Mouse (Mus musculus) gastrocnemius, postnatal 4 days (tissue): ENCODE results near the gene Med17. TPM values are rescaled to one million over a fixed set of nuclear protein-coding genes. Genes with fewer than 3 reads are reported as not detected.
A peak's percentile ranks its signal among the peaks of the same experiment; 100 is the strongest.

Source experiments
- DNase-seq, 2 experiments: peaks; one replicate each; pipeline ENCODE4 v3.0.0; 2021 to 2022; ENCODE audit warnings: low spot score in 2 of 2, mixed read lengths in 2 of 2
- total RNA-seq, 2 experiments: library from RNA; stranded (reverse); gene quantifications; 2 replicates each; pipeline ENCODE4 v1.2.3; 2021

Gene Med17
- total RNA-seq, 2 experiments from 2014 or later, result 19.8 to 26.0 TPM

GRCm38 (mm10) chr9:15297112-15297511 lies 17.4 kb upstream of the Med17 start:
- DNase-seq, result no peak

- no peak for DNase-seq
Measured at GRCm38 (mm10) chr9:15289251-15289650, 9.5 kb upstream of the Med17 start.

- no peak for DNase-seq
Measured at GRCm38 (mm10) chr9:15288402-15288801, 8.7 kb upstream of the Med17 start.

GRCm38 (mm10) chr9:15287846-15288245 lies 8.1 kb upstream of the Med17 start:
- DNase-seq, result no peak

DNA sequence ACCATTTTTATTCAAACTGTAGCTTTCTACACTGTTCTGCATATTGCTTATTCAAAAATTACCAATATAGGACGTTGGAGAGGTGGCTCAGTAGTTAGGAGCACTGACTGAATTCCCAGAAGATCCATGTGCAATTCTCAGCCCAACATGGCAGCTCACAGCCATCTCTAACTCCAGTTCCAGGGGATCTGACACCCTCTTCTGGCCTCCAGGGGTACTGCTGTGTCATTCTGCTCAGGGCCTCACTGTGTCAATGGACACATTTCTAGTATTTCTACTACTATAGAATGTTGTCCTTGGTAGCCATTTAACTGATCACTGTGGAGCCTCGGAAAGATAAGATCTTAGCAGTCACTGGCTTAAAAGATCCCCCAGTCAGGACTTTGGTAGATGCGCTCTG lies 5.7 kb upstream of the Med17 start:
- no peak for DNase-seq

GRCm38 (mm10) chr9:15280491-15280879 lies 754 bp upstream of the Med17 start:
- no peak for DNase-seq

DNA sequence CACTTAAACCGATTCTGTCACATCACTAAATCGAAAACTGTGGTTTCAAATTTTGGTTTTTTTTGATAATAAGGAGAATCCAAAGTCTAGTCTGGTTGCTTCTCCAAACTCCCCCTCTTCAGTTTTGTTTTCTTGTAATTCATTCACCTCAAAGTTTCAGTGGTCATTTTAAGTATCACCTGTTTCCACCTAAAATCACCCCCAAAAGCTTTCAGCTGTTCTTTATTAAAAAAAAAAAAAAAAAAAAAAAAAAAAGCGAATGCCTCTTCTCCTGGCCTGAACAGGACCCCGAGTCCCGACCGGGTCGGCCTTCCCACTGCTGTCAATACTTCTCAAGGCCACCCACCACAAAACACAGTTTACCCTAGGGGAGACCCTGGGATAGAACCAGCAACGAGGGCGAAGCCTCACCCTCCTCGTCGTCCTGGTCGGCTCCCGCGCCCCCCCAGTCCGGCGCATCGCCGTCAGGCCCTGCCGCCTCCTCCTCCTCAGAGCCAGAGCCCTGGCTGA lies 537 bp downstream of the Med17 start:
- no peak for DNase-seq

DNA sequence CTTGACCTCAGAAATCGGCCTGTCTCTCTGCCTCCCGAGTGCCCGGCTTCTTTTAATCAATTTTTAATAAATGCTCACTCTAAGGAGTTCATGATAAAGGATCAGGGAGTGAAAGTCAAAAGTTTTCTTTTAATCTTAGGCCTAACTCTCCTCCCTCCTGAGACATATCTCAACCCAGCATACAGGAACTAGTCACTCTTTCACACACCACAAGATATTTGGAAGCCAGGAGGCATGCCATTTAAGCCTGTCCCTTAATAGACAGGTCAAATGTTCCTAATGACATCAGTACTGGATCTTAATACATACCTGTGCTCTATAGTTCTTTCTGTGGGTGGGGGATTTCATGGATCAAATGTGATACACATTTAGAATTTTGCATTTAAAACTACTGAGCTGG lies 1.4 kb downstream of the Med17 start:
- DNase-seq, result no peak

DNA sequence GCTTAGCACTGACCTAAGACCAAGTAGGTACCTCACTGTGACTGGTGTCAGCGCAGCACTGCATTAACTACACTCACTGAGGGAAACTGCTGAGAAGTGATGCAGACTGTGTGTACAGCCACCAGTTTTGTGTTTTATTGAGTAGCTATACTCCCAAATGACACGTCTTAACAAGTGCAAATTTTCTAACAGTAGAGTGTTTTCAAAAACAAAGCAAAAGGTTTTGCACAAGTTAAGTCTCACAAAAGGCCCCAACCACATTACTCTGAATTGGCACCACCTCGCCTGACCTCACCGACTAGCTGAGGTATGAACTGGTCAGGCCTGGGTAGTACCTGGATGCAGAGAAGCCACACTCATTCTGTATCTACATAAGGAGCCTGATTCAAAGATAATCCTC lies 2.9 kb downstream of the Med17 start:
- DNase-seq, result no peak

DNA sequence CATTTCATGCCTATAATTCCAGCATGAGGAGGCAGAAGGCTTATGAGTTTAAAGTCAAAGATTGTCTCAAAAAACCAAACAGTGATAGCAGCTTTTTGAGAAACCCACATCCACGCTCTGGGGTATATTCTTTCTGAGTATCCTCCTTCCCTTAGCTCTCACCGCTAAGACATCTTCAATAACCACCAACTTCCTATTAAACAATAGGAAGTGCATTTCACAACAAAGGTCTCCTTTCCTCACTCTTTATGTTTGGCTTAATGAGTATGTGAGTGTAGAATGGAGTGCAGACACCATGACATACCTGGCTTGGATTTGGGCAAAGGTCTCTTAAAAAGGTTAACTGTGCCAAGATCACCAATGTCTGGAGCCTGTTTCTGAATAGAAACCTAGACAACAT lies 5.8 kb downstream of the Med17 start:
- no peak for DNase-seq

GRCm38 (mm10) chr9:15263487-15263886 lies 16.2 kb downstream of the Med17 start:
- DNase-seq, result no peak

GRCm38 (mm10) chr9:15261980-15262379 lies 17.8 kb downstream of the Med17 start:
- DNase-seq, result no peak

DNA sequence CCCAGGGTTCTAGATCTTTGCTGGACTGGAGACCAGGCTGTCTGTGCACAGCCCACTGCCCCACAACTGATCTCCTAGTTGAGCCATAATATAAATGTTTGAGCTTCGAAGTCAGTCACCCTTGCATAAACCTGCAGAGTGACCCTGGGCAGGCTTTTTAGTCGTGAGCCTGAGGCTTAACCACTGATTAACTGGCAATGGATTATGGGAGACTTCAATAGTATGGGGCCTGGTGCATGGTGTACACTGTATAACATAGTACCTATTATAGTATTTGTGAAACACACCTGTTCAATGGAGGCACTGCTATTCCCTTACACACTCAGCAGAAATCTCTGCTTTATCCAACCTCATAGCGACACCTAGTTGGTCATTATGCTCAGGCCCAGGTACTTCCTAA lies 23.5 kb downstream of the Med17 start:
- DNase-seq, result no peak

GRCm38 (mm10) chr9:15254501-15254900 lies 25.2 kb downstream of the Med17 start:
- DNase-seq, result no peak

GRCm38 (mm10) chr9:15252196-15252595 lies 27.5 kb downstream of the Med17 start:
- no peak for DNase-seq

GRCm38 (mm10) chr9:15250376-15250775 lies 29.4 kb downstream of the Med17 start:
- no peak for DNase-seq

DNA sequence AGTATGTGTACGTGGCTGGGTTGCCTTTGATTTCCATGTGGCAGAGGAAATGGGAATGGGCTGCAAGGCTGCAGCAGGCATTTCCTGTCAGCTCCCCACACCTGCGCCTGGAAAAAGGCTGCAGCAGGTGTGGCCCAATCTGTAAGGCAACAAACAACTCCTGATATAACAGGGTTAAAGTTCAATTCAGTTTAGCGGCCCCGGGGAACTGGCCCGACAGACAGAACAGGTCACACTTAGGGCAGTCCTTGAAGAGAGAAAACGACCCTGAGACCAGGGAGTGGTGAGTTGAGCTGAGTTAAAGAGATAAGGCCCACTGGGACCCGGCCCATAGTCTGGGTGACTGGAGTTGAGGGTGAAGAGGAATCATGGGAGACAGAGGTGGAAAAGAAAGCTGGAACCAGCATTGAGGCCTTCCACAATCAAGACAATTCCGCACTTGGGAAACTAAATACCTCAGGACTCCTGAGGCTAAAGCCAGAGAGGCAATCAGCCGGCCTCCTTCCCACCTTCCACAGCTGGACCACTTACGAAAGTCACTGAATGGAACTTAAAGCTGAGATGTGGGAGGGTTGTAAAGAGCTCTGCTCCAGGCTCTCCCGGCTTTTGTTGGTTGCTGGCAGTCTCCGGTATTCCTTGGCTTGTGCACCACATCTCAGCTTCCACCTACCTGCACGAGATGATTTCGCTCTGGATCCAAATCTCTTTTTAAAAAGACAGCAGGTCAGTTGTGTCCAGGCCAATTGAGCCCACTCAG lies 34.2 kb downstream of the Med17 start:
- no peak for DNase-seq

- no peak for DNase-seq
Measured at GRCm38 (mm10) chr9:15242130-15242529, 37.6 kb downstream of the Med17 start.

DNA sequence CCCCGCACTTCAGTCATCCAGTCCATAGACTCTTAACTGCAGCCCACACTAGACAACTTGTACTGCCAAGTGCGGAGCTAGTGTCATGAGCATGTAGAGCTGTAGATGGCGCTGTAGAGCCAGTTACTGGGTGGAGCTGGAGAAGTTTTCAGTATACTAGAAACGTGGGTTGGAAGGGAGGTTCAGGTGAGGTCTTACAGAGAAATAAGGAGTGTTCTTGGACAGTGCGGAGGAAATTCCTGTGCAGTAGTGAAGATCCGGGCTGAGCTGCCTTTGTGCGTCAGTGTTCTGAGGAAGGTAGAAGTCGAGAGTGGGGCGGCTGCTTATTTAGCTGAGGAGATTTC lies 38.2 kb downstream of the Med17 start:
- DNase-seq, result peak in 1 of 2 experiments; percentile 43

DNA sequence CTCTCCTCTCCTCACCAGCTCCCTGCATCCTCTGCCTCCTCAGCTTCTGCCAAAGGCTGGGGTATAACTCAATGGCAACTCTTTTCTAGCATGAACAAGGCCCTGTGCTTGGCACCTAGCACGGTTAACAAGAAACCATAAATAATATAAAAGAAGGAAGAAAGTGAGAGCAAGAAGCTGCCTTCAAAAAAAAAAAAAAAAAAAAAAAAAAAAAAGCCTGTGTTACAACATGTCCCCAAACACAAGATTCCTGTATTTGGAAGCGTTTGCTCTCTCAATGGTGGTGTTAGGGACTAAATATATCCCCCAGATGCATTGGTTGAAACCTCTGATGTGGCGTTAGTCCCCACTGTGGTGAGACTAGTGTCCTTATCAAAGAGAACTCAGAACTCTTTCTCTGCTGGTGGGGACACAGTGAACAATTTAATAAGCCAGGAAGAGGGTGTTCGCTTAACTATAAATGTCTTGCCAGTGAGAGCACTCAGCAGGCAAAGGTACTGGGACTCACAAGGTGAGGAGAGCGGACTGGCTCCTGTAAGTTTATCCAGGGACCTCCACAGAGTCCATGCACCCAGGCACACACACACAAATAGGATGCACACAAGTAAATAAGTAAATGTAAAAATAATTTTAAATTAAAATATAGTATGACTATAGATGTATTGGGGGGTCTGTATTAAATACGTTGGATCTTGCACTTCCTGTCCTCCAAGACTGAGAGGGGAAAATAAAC lies 38.7 kb downstream of the Med17 start:
- DNase-seq, result no peak

DNA sequence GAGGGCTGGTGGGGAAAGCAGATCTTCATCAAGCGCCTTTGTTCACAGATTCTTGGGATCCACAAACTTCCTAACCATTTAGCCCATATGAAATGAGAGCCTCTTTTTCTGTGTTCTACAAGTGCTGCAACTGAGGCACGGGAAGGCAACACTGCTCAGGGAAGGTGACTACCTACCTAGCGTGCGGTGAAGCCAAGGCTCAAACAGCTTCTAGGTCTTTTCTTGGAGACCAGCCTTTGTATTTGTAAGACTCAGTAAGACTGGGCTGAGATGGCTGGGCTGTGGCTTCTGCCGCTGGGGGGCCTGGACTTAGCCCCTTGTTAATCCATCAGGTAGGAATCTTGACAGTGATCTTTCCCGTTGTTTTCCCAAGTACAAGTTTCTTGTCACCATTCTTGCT lies 39.7 kb downstream of the Med17 start:
- DNase-seq, result no peak

DNA sequence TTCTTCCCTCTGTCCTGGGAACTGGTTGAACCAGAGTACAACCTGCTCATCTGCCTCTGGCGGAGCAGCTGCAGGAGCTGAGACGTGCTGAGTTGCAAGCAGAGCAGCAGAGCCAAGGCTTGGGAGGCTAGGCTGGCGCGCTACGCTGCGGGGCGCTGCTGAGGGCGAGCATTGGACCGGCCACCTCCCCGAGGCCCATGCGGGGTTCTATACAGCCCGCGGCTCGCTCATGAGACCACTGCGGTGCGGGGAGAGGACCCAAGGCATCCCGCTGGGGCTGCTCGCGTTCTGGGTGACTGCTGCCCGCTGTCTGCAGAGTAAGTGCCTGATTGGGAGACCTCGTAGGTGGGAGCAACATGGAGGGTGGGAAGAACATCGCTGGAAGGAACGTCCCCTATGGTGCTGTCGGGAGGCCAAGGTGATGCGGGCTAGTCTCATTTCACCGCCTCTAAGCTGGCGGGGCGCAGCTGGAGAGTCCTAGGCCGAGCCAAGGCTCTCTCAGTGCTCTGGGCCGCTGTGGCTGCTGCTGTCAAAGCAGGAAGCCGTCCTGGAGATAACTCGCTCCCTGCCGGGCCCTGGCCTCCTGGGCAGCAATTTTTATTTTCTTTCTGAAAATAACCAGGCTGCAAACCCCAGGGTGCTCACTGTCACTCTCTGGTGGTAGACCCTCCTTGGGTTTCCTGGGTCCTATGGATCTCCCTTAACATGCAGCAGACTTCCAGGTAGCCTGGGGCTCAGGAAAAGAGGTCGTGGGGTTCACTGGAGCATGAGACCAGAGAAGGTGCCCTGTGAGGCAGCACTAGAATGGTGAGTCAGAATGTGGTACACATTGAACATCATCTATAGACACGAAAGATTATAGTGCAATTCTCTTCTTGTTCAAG lies 40.4 kb downstream of the Med17 start, which contains the start of gene Vstm5:
Gene Vstm5, plus strand, starts transcription at position 4 of the 884 bp plus-strand sequence.
- peak; percentile 39 to 46 for DNase-seq
